Mouse (Mus musculus): ENCODE measurements around the gene Cox6a2. TPM values are rescaled to one million over a fixed set of nuclear protein-coding genes. Genes with fewer than 3 reads are reported as not detected.
"Not testable (repeated sequence)": the region's sequence is repeated elsewhere in the genome, so short reads cannot be mapped to it uniquely, and the experiment has no call there.

Gene Cox6a2
- total RNA-seq, 2 experiments from 2014 or later = 7.5 to 10.4 TPM

- DNase-seq (ENCODE audit: low spot score in 2 of 2) = no peak
Observed at GRCm38 (mm10) chr7:128236426-128236825, 30.2 kb upstream of the Cox6a2 start.

- no peak for DNase-seq (ENCODE audit: low spot score in 2 of 2)
Observed at GRCm38 (mm10) chr7:128235481-128235880, 29.3 kb upstream of the Cox6a2 start.

GRCm38 (mm10) chr7:128234796-128235195, 28.6 kb upstream of the Cox6a2 start:
- DNase-seq (ENCODE audit: low spot score in 2 of 2) = no peak

- no peak for DNase-seq (ENCODE audit: low spot score in 2 of 2)
Observed at GRCm38 (mm10) chr7:128231741-128232140, 25.6 kb upstream of the Cox6a2 start.

GRCm38 (mm10) chr7:128220936-128221335, 14.7 kb upstream of the Cox6a2 start:
- DNase-seq (ENCODE audit: low spot score in 2 of 2) = no peak

- DNase-seq (ENCODE audit: low spot score in 2 of 2) = no peak
Observed at GRCm38 (mm10) chr7:128219952-128220351, 13.8 kb upstream of the Cox6a2 start.

GRCm38 (mm10) chr7:128209826-128210225, 3.6 kb upstream of the Cox6a2 start:
- DNase-seq (ENCODE audit: low spot score in 2 of 2) = no peak

GRCm38 (mm10) chr7:128208187-128208586, 2.0 kb upstream of the Cox6a2 start:
- DNase-seq (ENCODE audit: low spot score in 2 of 2) = peak; percentile 54 to 74

- no peak for DNase-seq (ENCODE audit: low spot score in 2 of 2)
Observed at GRCm38 (mm10) chr7:128205695-128206094, 492 bp downstream of the Cox6a2 start.

- no peak for DNase-seq (ENCODE audit: low spot score in 2 of 2)
Observed at GRCm38 (mm10) chr7:128204179-128204578, 2.0 kb downstream of the Cox6a2 start.

- DNase-seq (ENCODE audit: low spot score in 2 of 2) = no peak
Observed at GRCm38 (mm10) chr7:128203071-128203470, 3.1 kb downstream of the Cox6a2 start.

- DNase-seq (ENCODE audit: low spot score in 2 of 2) = no peak
Observed at GRCm38 (mm10) chr7:128201607-128202006, 4.6 kb downstream of the Cox6a2 start.

- DNase-seq (ENCODE audit: low spot score in 2 of 2) = no peak
Observed at GRCm38 (mm10) chr7:128181691-128182090, 24.5 kb downstream of the Cox6a2 start.

GRCm38 (mm10) chr7:128180546-128180945, 25.6 kb downstream of the Cox6a2 start:
- DNase-seq (ENCODE audit: low spot score in 2 of 2) = no peak

- DNase-seq (ENCODE audit: low spot score in 2 of 2) = no peak
Observed at GRCm38 (mm10) chr7:128180126-128180525, 26.1 kb downstream of the Cox6a2 start.

- DNase-seq (ENCODE audit: low spot score in 2 of 2) = peak; percentile 59 to 75
Observed at GRCm38 (mm10) chr7:128178385-128178784, 27.8 kb downstream of the Cox6a2 start.

GRCm38 (mm10) chr7:128169996-128170395, 36.2 kb downstream of the Cox6a2 start:
- DNase-seq (ENCODE audit: low spot score in 2 of 2) = no peak

- no peak for DNase-seq (ENCODE audit: low spot score in 2 of 2)
Observed at GRCm38 (mm10) chr7:128166391-128166790, 39.8 kb downstream of the Cox6a2 start.

- no peak for DNase-seq (ENCODE audit: low spot score in 2 of 2)
Observed at GRCm38 (mm10) chr7:128164001-128164400, 42.2 kb downstream of the Cox6a2 start.

GRCm38 (mm10) chr7:128158688-128159354, 47.4 kb downstream of the Cox6a2 start:
- DNase-seq (ENCODE audit: low spot score in 2 of 2) = not testable (repeated sequence)

Measured in left cerebral cortex, adult 18-20 months (tissue).